Mouse (Mus musculus) macrophage (primary cell): ENCODE data around the gene Egf. TPM values are rescaled to one million over a fixed set of nuclear protein-coding genes. Genes with fewer than 3 reads are reported as not detected.

ENCODE experiments used
- H3K27ac ChIP-seq: fragments of 350-480 bp; formaldehyde crosslinking; 2 replicates; pipeline ENCODE4 v1.9.0; 2021
- H3K36me3 ChIP-seq: fragments of 350-480 bp; formaldehyde crosslinking; 2 replicates; pipeline ENCODE4 v1.9.0; 2021; ENCODE audit errors: inconsistent target
- H3K4me3 ChIP-seq: fragments of 350-480 bp; formaldehyde crosslinking; 2 replicates; pipeline ENCODE4 v1.9.0; 2021; ENCODE audit errors: inconsistent target
- H3K79me2 ChIP-seq: fragments of 350-480 bp; formaldehyde crosslinking; 2 replicates; pipeline ENCODE4 v1.9.0; 2021; ENCODE audit errors: inconsistent target
- WGBS: methylation state at CpG from one replicate; pipeline ENCODE4 v1.1.7; 2026; ENCODE audit warnings: inconsistent platforms; ENCODE audit not compliant: missing documents; 5-methylcytosine and 5-hydroxymethylcytosine counted together
- polyA plus RNA-seq: library from polyadenylated mRNA; stranded (reverse); fragments of 250-400 nt; gene quantifications from 3 replicates; pipeline ENCODE4 v1.2.4, GENCODE M21; 2018; ENCODE audit warnings: inconsistent platforms

The Egf gene
- polyA plus RNA-seq, 1 experiment from 2014 or later = 0.33 TPM

DNA sequence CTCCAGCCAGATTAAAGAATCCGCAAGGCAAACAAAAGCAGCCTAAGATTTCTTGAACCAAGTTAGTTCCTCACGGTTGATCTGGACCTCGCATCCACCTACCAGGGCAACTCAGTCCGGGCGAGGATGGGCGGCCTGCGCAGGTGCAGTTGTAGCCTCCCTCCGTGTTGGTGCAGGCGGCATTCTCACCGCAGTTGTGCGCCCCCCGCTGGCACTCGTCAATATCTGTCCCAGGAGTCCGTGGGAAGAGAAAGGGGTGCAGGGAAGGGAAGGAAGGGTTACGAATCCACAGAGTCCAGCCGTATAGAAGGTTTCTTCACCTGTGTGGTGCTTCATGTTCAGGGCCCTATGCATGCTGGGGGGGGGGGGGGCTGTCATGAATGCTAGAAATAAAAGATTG, 62.3 kb downstream of the Egf start:
- WGBS = 89% methylated on average over 16 of the region's 16 CpGs
- H3K36me3 ChIP-seq = no peaks in the 10 kb centered on the region
- H3K27ac ChIP-seq = no peak overlapping the region
- H3K4me3 ChIP-seq = no peak overlapping the region
- no peaks in the 10 kb centered on the region for H3K79me2 ChIP-seq

DNA sequence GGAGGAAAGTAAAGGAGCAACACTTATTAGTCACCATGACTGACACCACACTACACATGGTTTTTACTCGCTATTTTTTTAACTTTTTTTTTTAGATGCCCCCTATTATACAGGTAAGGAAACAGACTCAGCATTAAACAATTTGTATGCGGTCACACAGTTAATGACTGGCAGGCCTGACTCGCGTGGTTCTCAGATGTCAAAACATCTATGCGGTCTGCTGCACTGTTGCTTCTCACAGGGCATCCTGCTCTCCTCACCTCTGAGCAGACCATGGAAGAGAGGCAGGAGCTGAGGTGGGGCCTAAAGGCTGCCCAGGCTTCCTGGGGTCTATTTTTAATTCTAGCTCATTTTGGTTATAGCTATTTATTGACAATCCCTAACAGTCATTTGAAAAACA, 67.7 kb downstream of the Egf start:
- Histone ChIP-seq H3K79me2 (no peaks in the 10 kb centered on the region), H3K27ac (no peak overlapping the region), H3K4me3 (no peak overlapping the region), H3K36me3 (no peaks in the 10 kb centered on the region)
- WGBS = 74% methylated on average over 5 of the region's 5 CpGs

DNA sequence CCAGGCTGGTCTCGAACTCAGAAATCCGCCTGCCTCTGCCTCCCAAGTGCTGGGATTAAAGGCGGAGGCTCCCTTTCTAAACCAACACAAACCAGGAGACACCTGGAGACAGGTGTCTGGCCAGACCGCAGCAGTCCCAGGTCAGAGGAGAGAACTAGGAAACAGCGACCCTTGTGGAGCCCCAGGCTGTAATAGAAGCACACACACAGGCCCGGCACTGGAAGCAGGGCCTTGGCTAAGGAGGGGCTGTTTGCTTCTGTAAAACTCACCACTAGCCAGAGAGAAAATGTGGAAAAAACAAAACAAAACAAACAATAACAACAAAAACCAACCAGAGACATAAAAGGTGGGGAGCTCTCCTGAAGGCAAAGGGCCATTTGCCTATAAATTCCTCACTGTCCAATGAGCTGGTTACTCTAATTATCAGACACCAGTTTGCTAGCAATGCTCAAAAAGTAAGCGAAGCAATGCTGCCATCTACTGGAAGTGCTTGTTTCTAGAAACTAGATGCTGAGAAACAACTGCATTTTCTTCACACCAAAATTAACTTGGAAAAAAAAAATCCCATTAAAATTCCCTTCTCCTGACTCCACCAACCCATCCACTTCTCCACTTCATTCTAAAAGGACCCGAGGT, 68.3 kb downstream of the Egf start:
- Histone ChIP-seq H3K4me3 (no peak overlapping the region), H3K36me3 (no peaks in the 10 kb centered on the region), H3K79me2 (no peaks in the 10 kb centered on the region), H3K27ac (no peak overlapping the region)
- WGBS = 58% methylated on average over 6 of the region's 8 CpGs

DNA sequence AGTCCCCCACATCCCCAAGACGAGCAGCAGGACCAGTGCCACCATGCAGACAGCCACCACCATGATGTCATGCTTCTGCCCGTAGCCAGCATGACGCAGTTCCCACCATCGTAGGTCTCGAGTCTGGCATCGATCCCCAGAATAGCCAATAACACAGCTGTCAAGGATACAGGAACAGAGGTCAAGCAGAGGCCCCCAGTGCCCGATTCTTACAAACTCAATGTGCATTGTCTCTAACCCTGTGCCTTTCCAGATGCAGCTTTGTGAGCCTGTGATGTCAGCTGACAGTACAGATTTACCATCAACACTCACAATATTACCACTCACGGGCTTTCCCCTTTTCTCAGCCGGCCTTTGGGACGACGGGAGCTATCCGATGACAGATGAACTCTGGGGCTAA, 68.9 kb downstream of the Egf start:
- no peaks in the 10 kb centered on the region for H3K79me2 ChIP-seq
- H3K27ac ChIP-seq = no peak overlapping the region
- H3K4me3 ChIP-seq = no peak overlapping the region
- H3K36me3 ChIP-seq = no peaks in the 10 kb centered on the region
- WGBS = 94% methylated on average over 11 of the region's 12 CpGs

DNA sequence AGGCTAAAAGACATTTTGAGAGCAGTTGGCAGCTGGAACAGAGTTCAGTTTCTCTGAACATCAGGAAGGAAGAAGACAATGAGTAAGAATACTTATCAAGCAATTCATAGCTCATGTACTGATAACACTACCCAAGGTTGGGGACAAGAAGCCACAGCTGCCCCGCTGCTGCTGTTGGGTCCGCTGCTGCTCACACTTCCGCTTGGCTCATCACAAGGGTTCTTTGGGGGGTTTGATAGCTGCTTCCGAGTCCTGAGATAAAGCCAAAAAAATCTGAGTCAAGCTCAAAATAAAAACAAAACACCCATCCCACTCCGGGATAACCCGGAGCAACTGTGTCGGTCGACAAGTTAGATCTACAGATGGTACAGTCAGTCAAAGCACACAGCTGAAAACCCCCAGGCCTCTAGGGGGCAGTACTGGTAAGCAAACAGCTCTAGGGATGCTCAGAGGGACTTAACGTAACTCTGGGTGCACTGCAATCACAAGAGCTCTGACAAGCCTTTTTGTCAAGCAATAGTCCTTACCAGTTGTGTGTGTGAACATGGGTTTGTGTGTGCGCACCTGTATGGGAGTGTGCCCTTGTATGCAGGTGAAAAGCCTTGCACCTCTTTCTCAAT, 71.9 kb downstream of the Egf start:
- no peaks in the 10 kb centered on the region for H3K36me3 ChIP-seq
- no peak overlapping the region for H3K4me3 ChIP-seq
- no peaks in the 10 kb centered on the region for H3K79me2 ChIP-seq
- H3K27ac ChIP-seq = no peak overlapping the region
- 96% methylated on average over 10 of the region's 10 CpGs for WGBS

DNA sequence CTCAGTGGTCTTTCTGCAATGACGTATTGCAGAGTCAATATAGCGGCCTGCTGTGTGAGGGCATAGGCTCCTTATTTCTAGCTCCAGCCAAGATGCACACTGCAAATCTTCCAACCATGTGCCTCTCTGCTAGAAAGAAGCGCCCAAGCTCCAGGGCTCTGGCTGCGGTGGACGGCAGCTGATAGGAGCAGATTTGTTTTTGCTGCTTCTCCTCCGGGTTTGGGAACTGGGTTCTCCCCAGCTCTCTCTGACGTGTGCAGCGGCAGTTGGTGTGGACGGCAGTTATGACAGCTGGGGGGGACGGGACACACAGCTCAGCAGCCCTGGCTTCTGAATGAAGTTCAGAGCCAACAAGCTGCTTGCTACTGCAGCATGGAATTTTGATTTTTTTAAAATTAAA, 72.7 kb downstream of the Egf start:
- 93% methylated on average over 10 of the region's 10 CpGs for WGBS
- no peaks in the 10 kb centered on the region for H3K79me2 ChIP-seq
- H3K36me3 ChIP-seq = no peaks in the 10 kb centered on the region
- no peak overlapping the region for H3K27ac ChIP-seq
- no peak overlapping the region for H3K4me3 ChIP-seq

DNA sequence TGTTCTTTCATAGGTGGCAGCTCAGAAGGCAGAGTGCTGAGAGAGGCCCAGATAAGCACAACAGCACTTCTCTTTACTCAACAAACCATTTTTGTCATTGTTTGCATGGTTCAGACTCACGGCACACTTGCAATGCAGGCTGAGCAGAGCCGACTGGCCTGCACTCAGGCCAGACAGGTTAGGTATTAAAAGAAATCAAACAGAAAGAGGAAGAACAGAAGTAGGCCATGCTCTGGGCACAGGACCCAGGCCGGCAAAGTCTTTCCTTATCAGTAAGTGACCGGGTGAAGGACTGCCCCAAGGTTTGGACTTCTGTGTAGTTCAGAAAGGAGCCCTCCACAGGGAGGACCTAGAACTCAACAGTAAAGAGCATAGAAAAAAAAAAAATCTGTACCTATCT, 73.3 kb downstream of the Egf start:
- Histone ChIP-seq H3K36me3 (no peaks in the 10 kb centered on the region), H3K4me3 (no peak overlapping the region), H3K27ac (no peak overlapping the region), H3K79me2 (no peaks in the 10 kb centered on the region)
- 95% methylated on average over 4 of the region's 4 CpGs for WGBS

DNA sequence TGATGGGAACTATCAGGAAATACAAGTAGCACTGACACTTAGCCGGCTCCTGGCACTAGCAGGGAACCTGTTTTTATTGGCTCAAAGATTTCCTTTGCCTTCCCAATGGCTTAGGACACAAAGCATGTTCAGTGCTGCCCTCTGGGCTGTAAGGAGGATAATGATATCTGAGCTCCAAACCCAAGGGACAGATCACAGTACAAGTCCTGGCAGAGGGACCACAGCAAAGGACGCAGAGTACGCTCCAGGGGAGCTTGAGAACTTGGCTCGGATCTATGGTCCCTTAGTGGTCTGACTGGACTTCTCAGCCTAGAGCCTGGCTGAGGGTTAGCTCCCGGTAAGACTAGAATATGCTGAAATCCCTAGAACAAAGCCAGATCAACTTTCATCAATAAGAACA, 74.9 kb downstream of the Egf start:
- Histone ChIP-seq H3K4me3 (no peak overlapping the region), H3K79me2 (no peaks in the 10 kb centered on the region), H3K36me3 (no peaks in the 10 kb centered on the region), H3K27ac (no peak overlapping the region)
- WGBS = 93% methylated on average over 5 of the region's 5 CpGs

DNA sequence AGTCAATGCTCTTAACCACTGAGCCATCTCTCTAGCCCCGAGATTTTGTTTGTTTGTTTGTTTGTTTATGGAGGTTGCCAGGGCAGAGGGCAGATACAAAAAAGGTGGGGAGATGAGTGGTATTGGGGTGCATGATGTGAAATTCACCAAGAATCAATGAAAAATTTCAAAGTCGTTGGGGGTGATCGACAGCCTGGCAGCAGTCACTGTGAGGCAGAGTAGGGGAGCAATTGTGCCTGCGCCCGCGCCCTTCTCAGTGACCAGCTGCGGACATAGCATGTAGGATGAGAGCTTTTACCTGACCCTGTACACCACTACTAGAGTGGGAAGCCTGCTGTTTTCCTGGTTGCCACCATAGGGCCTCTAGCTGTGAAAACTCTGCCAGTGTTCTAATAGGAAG, 79.2 kb downstream of the Egf start:
- no peaks in the 10 kb centered on the region for H3K36me3 ChIP-seq
- 87% methylated on average over 7 of the region's 7 CpGs for WGBS
- H3K27ac ChIP-seq = no peak overlapping the region
- no peaks in the 10 kb centered on the region for H3K79me2 ChIP-seq
- no peak overlapping the region for H3K4me3 ChIP-seq

DNA sequence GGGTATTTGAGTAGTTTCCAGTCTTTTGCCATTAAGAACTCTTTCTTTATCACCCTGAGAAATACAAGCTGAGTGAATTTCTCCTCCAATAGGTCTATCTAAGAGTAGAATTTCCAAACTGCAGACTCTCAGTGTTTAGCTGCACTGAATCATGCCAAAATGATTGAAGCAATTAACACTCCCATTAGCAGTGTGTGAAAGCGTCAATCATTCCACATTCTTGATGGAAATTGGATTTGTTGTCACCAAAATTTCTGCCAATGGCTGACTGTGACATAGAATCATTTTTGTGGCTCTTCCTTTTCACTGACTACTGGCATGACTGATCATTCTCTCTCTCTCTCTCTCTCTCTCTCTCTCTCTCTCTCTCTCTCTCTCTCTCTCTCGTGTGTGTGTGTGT, 91.2 kb downstream of the Egf start:
- H3K27ac ChIP-seq = no peak overlapping the region
- no peaks in the 10 kb centered on the region for H3K79me2 ChIP-seq
- no peaks in the 10 kb centered on the region for H3K36me3 ChIP-seq
- WGBS = 75% methylated on average over 1 of the region's 2 CpGs
- H3K4me3 ChIP-seq = no peak overlapping the region

DNA sequence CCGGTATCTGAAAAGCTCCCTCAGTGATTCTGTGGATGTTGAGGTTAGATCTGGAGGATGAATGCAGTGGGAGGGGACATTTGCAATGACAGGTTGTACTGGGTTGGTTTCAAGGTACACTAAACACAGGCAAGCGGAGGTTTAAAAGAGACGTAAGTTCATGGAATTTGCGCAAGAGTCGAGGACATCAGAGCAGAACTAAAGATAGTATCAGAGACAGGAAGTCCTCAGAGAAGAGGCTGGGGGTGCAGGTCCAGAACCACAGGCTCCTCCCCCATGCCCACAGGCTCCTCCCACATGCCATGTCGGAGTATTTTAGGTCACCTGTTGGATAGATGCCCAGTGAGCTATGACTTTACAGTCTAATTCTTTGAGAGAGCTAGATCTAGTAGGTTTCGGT, 96.3 kb downstream of the Egf start:
- WGBS = 39% methylated on average over 6 of the region's 7 CpGs
- no peak overlapping the region for H3K27ac ChIP-seq
- no peaks in the 10 kb centered on the region for H3K36me3 ChIP-seq
- no peaks in the 10 kb centered on the region for H3K79me2 ChIP-seq
- H3K4me3 ChIP-seq = no peak overlapping the region

DNA sequence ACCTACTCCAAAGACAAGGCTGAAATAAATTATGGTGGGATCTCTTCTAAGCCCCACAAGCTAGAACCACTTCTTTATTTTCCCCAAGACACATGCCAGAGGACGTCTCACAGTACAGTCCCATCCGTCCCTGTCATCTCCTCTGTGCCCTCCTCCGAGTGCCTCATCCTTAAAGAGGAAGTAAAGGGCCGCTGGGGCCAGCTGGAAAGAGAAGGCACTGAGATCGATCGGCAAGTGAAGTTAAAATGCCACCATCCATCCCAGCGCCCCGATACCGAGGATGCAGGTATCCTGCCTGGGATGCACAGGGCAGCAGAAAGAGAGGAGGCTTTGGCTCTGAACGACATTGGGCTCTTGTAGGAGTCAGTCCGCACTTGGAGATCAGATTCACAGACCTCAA, 97.3 kb downstream of the Egf start:
- H3K36me3 ChIP-seq = no peaks in the 10 kb centered on the region
- 83% methylated on average over 11 of the region's 11 CpGs for WGBS
- H3K27ac ChIP-seq = no peak overlapping the region
- H3K79me2 ChIP-seq = no peaks in the 10 kb centered on the region
- H3K4me3 ChIP-seq = no peak overlapping the region

DNA sequence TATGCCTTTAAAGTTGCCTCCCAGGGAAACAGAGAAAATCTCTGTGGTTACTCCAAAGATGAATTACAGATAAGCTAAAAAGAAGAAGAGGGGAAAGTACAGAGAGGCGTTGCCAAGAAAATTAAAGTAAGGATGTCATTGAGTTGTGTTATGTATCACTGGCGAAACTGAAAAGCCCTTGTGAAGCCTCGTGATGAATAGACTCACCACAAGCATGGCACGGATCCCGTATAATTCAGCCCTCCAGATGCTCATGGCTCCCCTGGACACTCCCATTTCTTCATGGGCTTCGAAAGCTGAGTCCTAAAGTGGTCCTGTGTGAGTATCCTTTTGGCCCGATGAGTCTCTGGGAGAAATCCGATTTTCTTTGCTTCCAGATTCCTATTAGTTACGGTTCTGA, 97.9 kb downstream of the Egf start:
- Histone ChIP-seq H3K79me2 (no peaks in the 10 kb centered on the region), H3K36me3 (no peaks in the 10 kb centered on the region), H3K27ac (no peak overlapping the region), H3K4me3 (no peak overlapping the region)
- WGBS = 97% methylated on average over 9 of the region's 9 CpGs

DNA sequence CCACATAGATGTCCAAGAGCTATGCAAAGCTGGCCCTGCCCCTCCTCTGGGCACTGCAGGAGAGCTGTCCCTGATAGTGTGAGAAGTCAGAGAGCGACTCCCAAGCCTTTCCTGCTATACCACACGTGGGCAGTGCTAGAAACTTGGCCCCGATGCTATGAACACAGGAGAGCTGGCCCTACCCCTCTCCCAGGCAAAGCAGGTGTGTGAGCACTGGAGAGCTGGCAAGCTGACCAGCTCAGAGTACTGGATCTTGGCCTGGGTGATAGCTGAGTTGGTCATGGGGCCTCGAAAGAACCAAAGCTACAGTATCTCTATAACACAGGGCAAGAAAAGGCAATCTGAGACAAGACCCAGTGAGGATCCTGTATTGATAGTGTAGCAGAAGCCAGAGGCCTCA, 98.6 kb downstream of the Egf start:
- H3K79me2 ChIP-seq = no peaks in the 10 kb centered on the region
- H3K36me3 ChIP-seq = no peaks in the 10 kb centered on the region
- WGBS = 98% methylated on average over 4 of the region's 4 CpGs
- H3K27ac ChIP-seq = no peak overlapping the region
- no peak overlapping the region for H3K4me3 ChIP-seq

DNA sequence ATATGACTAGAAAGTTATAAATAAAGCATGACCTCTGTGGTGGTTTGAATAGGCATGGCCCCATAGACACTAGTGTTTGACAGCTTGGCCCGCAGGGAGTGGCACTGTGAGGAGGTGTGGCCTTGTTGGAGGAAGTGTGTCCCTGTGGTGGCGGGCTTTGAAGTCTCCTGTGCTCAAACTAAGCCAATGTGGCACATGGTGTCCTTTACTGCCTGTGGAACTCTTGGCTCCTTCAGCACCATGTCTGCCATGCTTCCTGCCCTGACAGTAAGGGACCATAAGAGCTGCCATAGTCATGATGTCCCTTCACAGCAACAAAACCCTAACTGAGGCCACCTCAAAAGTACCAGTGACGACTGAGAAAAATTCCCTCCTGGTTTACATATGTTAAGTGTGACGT, 102.6 kb downstream of the Egf start:
- no peak overlapping the region for H3K27ac ChIP-seq
- 88% methylated on average over 4 of the region's 4 CpGs for WGBS
- no peaks in the 10 kb centered on the region for H3K79me2 ChIP-seq
- H3K4me3 ChIP-seq = no peak overlapping the region
- no peaks in the 10 kb centered on the region for H3K36me3 ChIP-seq

DNA sequence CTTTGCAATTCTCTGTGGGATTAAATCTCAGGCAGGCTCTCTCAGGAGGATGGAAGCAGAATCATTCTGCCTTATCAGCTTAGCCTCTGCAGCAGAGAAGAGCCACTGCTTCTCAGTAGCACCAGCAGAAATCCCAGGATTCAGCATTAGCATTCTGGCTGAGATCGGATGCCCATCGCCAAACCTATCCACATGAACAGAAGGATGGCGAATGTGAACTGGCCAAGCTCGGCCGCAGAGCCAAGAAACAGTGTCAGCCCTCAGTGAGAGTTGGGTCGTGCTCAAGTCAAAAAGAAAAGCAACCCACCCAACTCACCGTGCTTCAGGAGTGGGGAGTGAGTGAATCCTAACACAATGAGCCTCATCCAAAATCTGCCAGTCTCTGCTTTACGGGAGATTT, 103.4 kb downstream of the Egf start:
- no peak overlapping the region for H3K4me3 ChIP-seq
- 97% methylated on average over 8 of the region's 8 CpGs for WGBS
- no peaks in the 10 kb centered on the region for H3K79me2 ChIP-seq
- H3K36me3 ChIP-seq = no peaks in the 10 kb centered on the region
- H3K27ac ChIP-seq = no peak overlapping the region
